Mouse (Mus musculus) stomach, embryonic 14.5 days (tissue): ENCODE data around the gene Rufy4. TPM values are rescaled to one million over a fixed set of nuclear protein-coding genes. Genes with fewer than 3 reads are reported as not detected.
A peak's percentile ranks its signal among the peaks of the same experiment; 100 is the strongest.

Experiments
- ATAC-seq: fragments of 200-750 bp; cut with Nextera tagmentation; 2 replicates; pipeline ENCODE4 v1.8.0; 2017; ENCODE audit warnings: low read depth, moderate TSS enrichment; ENCODE audit not compliant: insufficient number of reproducible peaks, insufficient read depth, low FRiP score
- H3K27ac ChIP-seq: fragments of 300-500 bp; sonication (generic); 2 replicates; pipeline ENCODE4 v1.5.1; 2014; ENCODE audit warnings: mild to moderate bottlenecking, low read length, moderate library complexity, mixed read lengths
- H3K27me3 ChIP-seq: fragments of 300-500 bp; sonication (generic); 2 replicates; pipeline ENCODE4 v1.6.1; 2014; ENCODE audit warnings: low read length, control low read depth, mixed read lengths; ENCODE audit not compliant: control insufficient read depth, insufficient read depth
- H3K36me3 ChIP-seq: fragments of 300-500 bp; sonication (generic); 2 replicates; pipeline ENCODE4 v1.6.1; 2014; ENCODE audit warnings: mild to moderate bottlenecking, control low read depth, low read length, moderate library complexity, mixed read lengths; ENCODE audit not compliant: control insufficient read depth, insufficient read depth
- H3K4me1 ChIP-seq: fragments of 300-500 bp; sonication (generic); 2 replicates; pipeline ENCODE4 v1.6.1; 2014; ENCODE audit warnings: low read length, control low read depth, mixed read lengths; ENCODE audit not compliant: control insufficient read depth, insufficient read depth
- H3K4me2 ChIP-seq: fragments of 300-500 bp; sonication (generic); replicated peaks from 2 replicates; pipeline ENCODE4 v1.6.1; 2014; ENCODE audit warnings: low read depth, low read length, control low read depth
- H3K4me3 ChIP-seq: fragments of 300-500 bp; sonication (generic); 2 replicates; pipeline ENCODE4 v1.5.1; 2014; ENCODE audit warnings: low read depth, low read length, control low read depth
- H3K9ac ChIP-seq: fragments of 300-500 bp; sonication (generic); replicated peaks from 2 replicates; pipeline ENCODE4 v1.6.1; 2014; ENCODE audit warnings: low read depth, mild to moderate bottlenecking, control low read depth, low read length, moderate library complexity, mixed read lengths
- H3K9me3 ChIP-seq: fragments of 300-500 bp; sonication (generic); 2 replicates; pipeline ENCODE4 v1.6.1; 2016; ENCODE audit warnings: low read depth, low read length, control low read depth; ENCODE audit not compliant: control insufficient read depth
- WGBS: fragments of 180-500 bp; shearing (Covaris S2); extraction: QIAGEN DNeasy Blood & Tissue Kit; methylation state at CpG from one replicate; pipeline ENCODE4 v1.1.7; 2014; 5-methylcytosine and 5-hydroxymethylcytosine counted together
- polyA plus RNA-seq: library from polyadenylated mRNA; unstranded; fragments of >200 nt; fragmentation: Nextera tagmentation; extraction: Ambion mirVana; gene quantifications from 2 replicates; pipeline ENCODE4 v1.2.1, GENCODE M21; 2014

Rufy4 gene
- polyA plus RNA-seq, 1 experiment from 2014 or later: 0.26 TPM

GRCm38 (mm10) chr1:74088569-74088968, 36.8 kb upstream of the Rufy4 start:
- no peak overlapping the region for H3K4me3 ChIP-seq
- ATAC-seq: no peak
- no peak overlapping the region for H3K27ac ChIP-seq
- no peak overlapping the region for H3K4me2 ChIP-seq
- H3K27me3 ChIP-seq: 0 out of 2 replicates have a peak, but pooled peaks cover 3% of the 10 kb centered on the region
- H3K9ac ChIP-seq: no peak overlapping the region
- WGBS: 76% methylated on average over 1 of the region's 1 CpGs
- H3K36me3 ChIP-seq: no peaks in the 10 kb centered on the region
- H3K9me3 ChIP-seq: no peaks in the 10 kb centered on the region
- H3K4me1 ChIP-seq: peaks cover 25% of the 10 kb centered on the region

DNA sequence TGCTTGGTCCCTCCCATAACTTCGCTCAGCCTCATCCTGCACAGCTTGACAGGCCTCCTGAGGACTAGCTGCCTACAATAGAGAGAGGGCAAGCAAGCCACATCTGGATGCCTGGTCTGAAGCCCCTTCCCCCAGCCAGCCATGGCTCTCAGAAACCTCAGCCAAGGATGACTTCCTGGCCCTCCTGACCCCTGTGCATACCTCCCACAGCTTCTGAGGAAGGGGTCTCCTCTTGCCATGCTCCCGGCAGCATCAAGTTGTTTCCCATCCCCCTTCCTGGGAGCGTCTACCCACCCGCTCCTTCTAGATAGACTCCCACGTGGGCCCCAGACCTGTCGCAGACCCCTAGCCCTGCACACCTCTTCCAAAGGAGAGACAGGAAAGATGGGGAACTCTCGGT, 35.0 kb upstream of the Rufy4 start:
- peak overlapping the region; percentile 38 for H3K4me2 ChIP-seq
- ATAC-seq: no peak
- 44% methylated on average over 7 of the region's 7 CpGs for WGBS
- no peak overlapping the region for H3K27ac ChIP-seq
- H3K27me3 ChIP-seq: 0 out of 2 replicates have a peak, but pooled peaks cover 3% of the 10 kb centered on the region
- peak overlapping the region; percentile 29 for H3K4me3 ChIP-seq
- H3K9ac ChIP-seq: 0 out of 2 replicates have a peak overlapping the region, but pooled peaks have one; percentile 28
- peaks cover 23% of the 10 kb centered on the region for H3K4me1 ChIP-seq
- H3K9me3 ChIP-seq: no peaks in the 10 kb centered on the region
- no peaks in the 10 kb centered on the region for H3K36me3 ChIP-seq

DNA sequence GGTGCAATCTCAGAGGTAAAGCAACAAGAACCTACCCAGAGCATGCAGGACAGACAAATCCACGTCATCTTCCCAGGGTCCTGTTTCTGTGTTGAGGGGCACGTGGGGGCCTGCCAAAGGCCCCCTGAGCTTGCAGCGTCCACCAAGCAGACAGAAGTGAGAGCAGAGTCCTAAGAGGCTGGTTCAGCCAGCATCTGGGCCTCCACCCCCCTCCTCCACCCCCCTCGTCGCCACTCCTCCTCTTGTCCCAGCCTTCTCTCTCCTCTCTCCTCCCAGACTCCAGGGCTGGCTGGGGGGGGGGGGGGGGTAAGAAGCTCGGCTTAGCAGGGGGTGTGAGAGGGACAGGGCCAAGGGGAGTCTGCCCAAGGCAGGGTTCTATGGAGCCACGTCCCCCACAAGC, 34.2 kb upstream of the Rufy4 start:
- H3K4me2 ChIP-seq: peak overlapping the region; percentile 38
- WGBS: 18% methylated on average over 7 of the region's 7 CpGs
- H3K27me3 ChIP-seq: peaks cover 6% of the 10 kb centered on the region; the same call in 1 of the 2 replicates
- H3K36me3 ChIP-seq: no peaks in the 10 kb centered on the region
- peak overlapping the region; percentile 90 for H3K27ac ChIP-seq
- peaks cover 23% of the 10 kb centered on the region for H3K4me1 ChIP-seq
- H3K9ac ChIP-seq: 0 out of 2 replicates have a peak overlapping the region, but pooled peaks have one; percentile 28
- H3K9me3 ChIP-seq: no peaks in the 10 kb centered on the region
- ATAC-seq: peak; percentile 48; the same call in 1 of the 2 replicates
- H3K4me3 ChIP-seq: peak overlapping the region; percentile 29

DNA sequence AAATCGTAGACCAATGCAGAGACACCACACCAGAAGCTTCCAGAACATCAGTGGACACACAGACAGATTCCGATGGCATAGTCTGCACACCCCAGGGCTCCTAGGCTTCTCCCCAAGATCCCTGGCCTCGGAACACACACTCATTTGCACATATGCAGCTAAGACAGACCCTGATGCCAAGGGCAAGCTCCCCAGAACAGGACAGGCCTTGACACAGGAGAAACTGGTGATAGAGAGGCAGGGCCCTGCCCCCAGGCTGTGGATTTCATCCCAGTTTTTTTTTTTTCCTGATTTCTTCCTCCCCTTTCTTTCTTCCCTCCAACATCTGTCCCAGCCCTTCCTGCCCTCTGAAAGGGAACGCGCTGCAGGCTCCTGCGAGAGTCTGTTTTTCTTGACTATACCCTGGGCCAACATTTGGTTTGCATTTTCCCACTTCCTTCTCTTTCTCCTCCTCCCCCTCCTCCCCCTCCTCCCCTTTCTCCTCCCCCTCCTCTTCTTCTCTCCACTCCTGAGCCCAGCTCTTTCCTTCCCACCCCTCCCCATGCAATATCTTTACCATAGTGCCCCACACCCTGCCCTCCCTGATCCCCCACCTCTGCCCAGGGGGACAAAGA, 33.6 kb upstream of the Rufy4 start:
- Histone ChIP-seq H3K4me2 (peak overlapping the region; percentile 38; the same call in 1 of the 2 replicates), H3K27me3 (peaks cover 8% of the 10 kb centered on the region; the same call in 1 of the 2 replicates), H3K4me3 (no peak overlapping the region), H3K9ac (no peak overlapping the region), H3K27ac (peak overlapping the region; percentile 90), H3K9me3 (no peaks in the 10 kb centered on the region), H3K4me1 (peaks cover 23% of the 10 kb centered on the region), H3K36me3 (no peaks in the 10 kb centered on the region)
- WGBS: 25% methylated on average over 6 of the region's 6 CpGs
- ATAC-seq: no peak; the same call in 1 of the 2 replicates

GRCm38 (mm10) chr1:74092242-74092641, 33.1 kb upstream of the Rufy4 start:
- Histone ChIP-seq H3K27me3 (peaks cover 9% of the 10 kb centered on the region; the same call in 1 of the 2 replicates), H3K9ac (no peak overlapping the region), H3K4me2 (no peak overlapping the region), H3K4me1 (peaks cover 23% of the 10 kb centered on the region), H3K27ac (peak overlapping the region; percentile 58; the same call in 1 of the 2 replicates), H3K36me3 (no peaks in the 10 kb centered on the region), H3K4me3 (no peak overlapping the region), H3K9me3 (no peaks in the 10 kb centered on the region)
- no peak for ATAC-seq
- 66% methylated on average over 10 of the region's 10 CpGs for WGBS

GRCm38 (mm10) chr1:74093447-74093846, 31.9 kb upstream of the Rufy4 start:
- H3K36me3 ChIP-seq: no peaks in the 10 kb centered on the region
- H3K4me1 ChIP-seq: peaks cover 26% of the 10 kb centered on the region
- H3K27me3 ChIP-seq: peaks cover 15% of the 10 kb centered on the region; the same call in 1 of the 2 replicates
- WGBS: 78% methylated on average over 5 of the region's 5 CpGs
- H3K4me3 ChIP-seq: no peak overlapping the region
- H3K9me3 ChIP-seq: no peaks in the 10 kb centered on the region
- no peak overlapping the region for H3K9ac ChIP-seq
- no peak overlapping the region for H3K4me2 ChIP-seq
- no peak for ATAC-seq
- H3K27ac ChIP-seq: no peak overlapping the region

GRCm38 (mm10) chr1:74094497-74095270, 30.7 kb upstream of the Rufy4 start:
- no peaks in the 10 kb centered on the region for H3K9me3 ChIP-seq
- H3K4me2 ChIP-seq: no peak overlapping the region
- no peak overlapping the region for H3K27ac ChIP-seq
- peaks cover 15% of the 10 kb centered on the region; the same call in 1 of the 2 replicates for H3K27me3 ChIP-seq
- no peak overlapping the region for H3K4me3 ChIP-seq
- H3K4me1 ChIP-seq: peaks cover 36% of the 10 kb centered on the region
- H3K36me3 ChIP-seq: no peaks in the 10 kb centered on the region
- 35% methylated on average over 7 of the region's 7 CpGs for WGBS
- ATAC-seq: no peak
- H3K9ac ChIP-seq: no peak overlapping the region

- ATAC-seq: no peak
- Histone ChIP-seq H3K4me1 (peaks cover 36% of the 10 kb centered on the region), H3K27me3 (peaks cover 15% of the 10 kb centered on the region; the same call in 1 of the 2 replicates), H3K9me3 (no peaks in the 10 kb centered on the region), H3K4me3 (no peak overlapping the region), H3K36me3 (no peaks in the 10 kb centered on the region), H3K9ac (no peak overlapping the region), H3K27ac (no peak overlapping the region), H3K4me2 (no peak overlapping the region)
- WGBS: 50% methylated on average over 6 of the region's 6 CpGs
These were observed 30.0 kb upstream of the Rufy4 start for GRCm38 (mm10) chr1:74095296-74095695.
